Mouse (Mus musculus) cortical plate, adult 2 months (tissue): ENCODE measurements around the gene Zfp879.

Experiments used
- CTCF ChIP-seq: fragments of 200-500 bp; IDR thresholded peaks from 2 replicates; pipeline ENCODE4 v1.5.1; 2011; ENCODE audit warnings: mild to moderate bottlenecking, control low read depth, low read length; ENCODE audit not compliant: insufficient read depth; ENCODE audit errors: extremely low read depth
- POLR2A ChIP-seq: fragments of 200-500 bp; IDR thresholded peaks from 2 replicates; pipeline ENCODE4 v1.6.1; 2011; ENCODE audit warnings: mild to moderate bottlenecking, low read length, control low read depth; ENCODE audit not compliant: insufficient read depth; ENCODE audit errors: extremely low read depth

DNA sequence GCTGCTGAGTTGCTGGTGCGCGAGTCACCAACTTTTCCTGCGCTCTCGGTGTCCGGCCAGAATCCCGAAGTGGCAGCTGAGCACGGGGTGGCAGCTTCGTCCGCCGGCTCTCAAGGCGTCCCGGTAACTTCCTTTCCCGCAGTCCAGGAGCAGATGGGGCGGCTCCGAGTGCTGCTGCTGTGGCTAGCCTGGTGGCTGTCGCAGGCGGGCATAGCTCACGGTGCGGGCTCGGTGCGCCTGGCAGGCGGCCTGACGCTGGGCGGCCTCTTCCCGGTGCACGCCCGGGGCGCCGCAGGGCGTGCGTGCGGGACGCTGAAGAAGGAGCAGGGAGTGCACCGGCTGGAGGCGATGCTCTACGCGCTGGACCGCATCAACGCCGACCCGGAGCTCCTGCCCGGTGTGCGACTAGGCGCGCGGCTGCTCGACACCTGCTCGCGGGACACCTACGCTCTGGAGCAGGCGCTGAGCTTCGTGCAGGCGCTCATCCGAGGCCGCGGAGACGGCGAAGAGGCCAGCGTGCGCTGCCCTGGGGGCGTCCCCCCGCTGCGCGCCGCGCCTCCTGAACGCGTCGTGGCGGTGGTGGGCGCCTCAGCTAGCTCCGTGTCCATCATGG, 9.7 kb upstream of the Zfp879 start:
- no peak for TF ChIP-seq CTCF
- no peak for TF ChIP-seq POLR2A
